13 mouse cellular contexts compared by ENCODE assay signal in the genomic region with DNA sequence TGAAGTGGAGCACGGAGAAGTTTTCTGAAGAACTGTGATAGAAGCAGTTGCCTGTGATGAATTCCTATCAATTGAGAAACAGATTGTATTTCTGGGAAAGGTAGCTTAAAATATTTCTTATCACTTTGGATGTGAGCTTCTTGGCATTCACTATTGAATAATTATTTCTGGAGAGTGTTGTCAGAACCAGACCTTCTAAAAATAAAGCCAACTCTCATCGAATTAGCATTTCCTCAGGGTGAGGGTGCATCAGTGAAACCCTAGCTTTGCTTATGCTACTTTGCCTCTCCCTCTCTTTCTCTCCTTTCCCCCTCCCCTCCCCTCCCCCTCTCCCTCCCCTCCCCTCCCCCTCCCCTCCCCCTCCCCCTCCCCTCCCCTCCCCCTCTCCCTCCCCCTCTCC.
"Had no signal": no experiment of that assay in that cellular context is flagged by ENCODE, and none has a peak within 500 bp of the region (broad histone marks: within the 10 kb centered on the region; RNA-seq: fewer than 3 reads in every experiment).

No protein-coding gene starts in this region.

- DNase-seq: kidney, postnatal 36 days; lung, embryonic 14.5 days; retina, postnatal 1 day; right cerebral cortex, postnatal 4 days; spleen, adult 18-20 months; thymus, adult 2 months; thymus, postnatal 25 days had no signal

- H3K9ac ChIP-seq: lung, embryonic 14.5 days; midbrain, embryonic 12.5 days; neural tube, embryonic 13.5 days had no signal

- H3K9me3 ChIP-seq: limb, embryonic 10.5 days; midbrain, embryonic 12.5 days had no signal

- H3K4me3 ChIP-seq: limb, embryonic 10.5 days; midbrain, embryonic 12.5 days; neural tube, embryonic 13.5 days had no signal

- H3K27me3 ChIP-seq: midbrain, embryonic 12.5 days; neural tube, embryonic 13.5 days had no signal

- ATAC-seq: midbrain, embryonic 16.5 days had no signal

- H3K27ac ChIP-seq: kidney, postnatal 0 days; limb, embryonic 10.5 days; midbrain, embryonic 12.5 days; neural tube, embryonic 13.5 days had no signal

- H3K36me3 ChIP-seq: limb, embryonic 10.5 days; midbrain, embryonic 12.5 days; neural tube, embryonic 13.5 days had no signal

- H3K4me1 ChIP-seq: limb, embryonic 10.5 days; midbrain, embryonic 12.5 days; neural tube, embryonic 13.5 days had no signal

- H3K4me2 ChIP-seq: liver, embryonic 11.5 days; lung, embryonic 14.5 days; midbrain, embryonic 12.5 days; neural tube, embryonic 13.5 days had no signal
